Mouse (Mus musculus) CH12.LX (cell line): ENCODE results near the gene Actrt2. TPM values are rescaled to one million over a fixed set of nuclear protein-coding genes. Genes with fewer than 3 reads are reported as not detected.

Source experiments
- DNase-seq: peaks from one replicate; pipeline ENCODE4 v3.0.0-alpha.2; 2013; ENCODE audit errors: extremely low read depth
- H3K27ac ChIP-seq: 2 replicates; pipeline ENCODE4 v1.5.1; 2012; ENCODE audit warnings: low read depth, mild to moderate bottlenecking, control low read depth, moderate library complexity; ENCODE audit not compliant: insufficient read depth
- H3K27me3 ChIP-seq: replicated peaks from 2 replicates; pipeline ENCODE3; 2012; ENCODE audit warnings: inconsistent platforms
- H3K36me3 ChIP-seq, 2 experiments: replicated peaks in 1 of 2; 2 replicates each; pipeline versions ENCODE3 to v1.6.1; 2012; ENCODE audit warnings: inconsistent platforms in 1 of 2, low read length in 1 of 2, mild to moderate bottlenecking in 1 of 2, mixed read lengths in 1 of 2, moderate library complexity in 1 of 2; ENCODE audit not compliant: control insufficient read depth in 1 of 2, insufficient read depth in 1 of 2
- H3K4me1 ChIP-seq, 2 experiments: 2 replicates each; pipeline ENCODE4 v1.6.1; 2012; ENCODE audit warnings: inconsistent platforms in 1 of 2, moderate library complexity in 1 of 2; ENCODE audit not compliant: insufficient read depth in 2 of 2, control insufficient read depth in 1 of 2
- H3K4me2 ChIP-seq: 2 replicates; pipeline ENCODE4 v1.6.1; 2012; ENCODE audit warnings: low read depth, mild to moderate bottlenecking, control low read depth; ENCODE audit not compliant: poor library complexity, insufficient read depth, severe bottlenecking
- H3K4me3 ChIP-seq, 3 experiments: fragments of 150-350 bp in 1 of 3; sonication (generic) in 1 of 3; replicated peaks in 1 of 3; 2 replicates each; pipeline versions ENCODE3 to v1.5.1; 2011 to 2012; ENCODE audit warnings: low read depth in 2 of 3, low read length in 2 of 3, mild to moderate bottlenecking in 2 of 3, moderate library complexity in 2 of 3, control low read depth in 1 of 3, improper control_type of control experiment in 1 of 3, inconsistent platforms in 1 of 3, mixed read lengths in 1 of 3; ENCODE audit not compliant: poor library complexity in 1 of 3
- H3K79me2 ChIP-seq: replicated peaks from 2 replicates; pipeline ENCODE4 v1.6.1; 2012; ENCODE audit warnings: mild to moderate bottlenecking, moderate library complexity; ENCODE audit not compliant: control insufficient read depth, poor library complexity, insufficient read depth, severe bottlenecking; ENCODE audit errors: extremely low read depth
- H3K9ac ChIP-seq: 2 replicates; pipeline ENCODE4 v1.6.1; 2012; ENCODE audit warnings: low read depth, mild to moderate bottlenecking, control low read depth, moderate library complexity; ENCODE audit not compliant: insufficient read depth
- H3K9me3 ChIP-seq: replicated peaks from 2 replicates; pipeline ENCODE3; 2012; ENCODE audit warnings: low read length, inconsistent platforms, mixed read lengths
- CTCF ChIP-seq, 2 experiments: IDR thresholded peaks in 1 of 2; conservative IDR thresholded peaks in 1 of 2; 2 replicates each; pipeline ENCODE4 v1.5.1; 2011 to 2012; ENCODE audit warnings: low read depth in 2 of 2, low read length in 2 of 2, improper control_type of control experiment in 1 of 2, inconsistent platforms in 1 of 2, mild to moderate bottlenecking in 1 of 2, moderate library complexity in 1 of 2
- E2F4 ChIP-seq: IDR thresholded peaks from 2 replicates; pipeline ENCODE4 v1.6.1; 2011; ENCODE audit warnings: low read depth, low read length, improper control_type of control experiment; ENCODE audit not compliant: insufficient replicate concordance
- EP300 ChIP-seq: IDR thresholded peaks from 2 replicates; pipeline ENCODE4 v1.6.1; 2011; ENCODE audit warnings: low read length, improper control_type of control experiment
- IRF4 ChIP-seq: IDR thresholded peaks from 2 replicates; pipeline ENCODE4 v1.6.1; 2014; ENCODE audit warnings: low read depth, mild to moderate bottlenecking, inconsistent platforms, low read length, improper control_type of control experiment
- MAX ChIP-seq: IDR thresholded peaks from 2 replicates; pipeline ENCODE4 v1.6.1; 2011; ENCODE audit warnings: low read length, improper control_type of control experiment
- POLR2A ChIP-seq: IDR thresholded peaks from 2 replicates; pipeline ENCODE4 v1.6.1; 2011; ENCODE audit warnings: low read depth, mild to moderate bottlenecking, improper control_type of control experiment, low read length
- POLR2AphosphoS2 ChIP-seq: IDR thresholded peaks from 2 replicates; pipeline ENCODE4 v1.6.1; 2011; ENCODE audit warnings: low read depth, low read length, improper control_type of control experiment
- RAD21 ChIP-seq: IDR thresholded peaks from 2 replicates; pipeline ENCODE4 v1.6.1; 2011; ENCODE audit warnings: low read depth, mild to moderate bottlenecking, low read length, improper control_type of control experiment, moderate library complexity
- TBP ChIP-seq: conservative IDR thresholded peaks from 2 replicates; pipeline ENCODE4 v1.6.1; 2011; ENCODE audit warnings: low read depth, low read length, improper control_type of control experiment
- ZKSCAN1 ChIP-seq: IDR thresholded peaks from 2 replicates; pipeline ENCODE4 v1.6.1; 2012; ENCODE audit warnings: low read depth, inconsistent platforms, low read length, improper control_type of control experiment, borderline replicate concordance
- ZNF384 ChIP-seq: IDR thresholded peaks from 2 replicates; pipeline ENCODE4 v1.6.1; 2012; ENCODE audit warnings: low read depth, low read length, improper control_type of control experiment, inconsistent platforms
- dilution Hi-C: fragments of 300-500 bp; cut with MboI; formaldehyde crosslinking; loops from 2 replicates; pipeline ENCODE4 v1.14.3; 2020; ENCODE audit warnings: low sequenced_read_pairs; ENCODE audit not compliant: extremely low pct_unique_long_range_greater_than_20kb, extremely low pct_ligation_motif_present
- in situ Hi-C: fragments of 300-500 bp; cut with MboI; formaldehyde crosslinking; loops from 3 replicates; pipeline ENCODE4 v1.14.3; 2019; ENCODE audit warnings: low sequenced_read_pairs, low pct_ligation_motif_present, low pct_unique_long_range_greater_than_20kb, mixed read lengths
- polyA plus RNA-seq: library from polyadenylated mRNA; unstranded; fragments of >175 nt; gene quantifications from 2 replicates; pipeline ENCODE4 v1.2.1, GENCODE M21; 2012; ENCODE audit warnings: low read depth; ENCODE audit not compliant: insufficient read length
- total RNA-seq, 2 experiments: library from RNA; depleted of rRNA; stranded (reverse); fragments of 300-350 nt in 1 of 2; fragments of >200 nt in 1 of 2; gene quantifications; 2 replicates each; pipeline ENCODE4 v1.2.3; 2012 to 2014

The Actrt2 gene
- total and polyA plus RNA-seq, 3 experiments = not detected

DNA sequence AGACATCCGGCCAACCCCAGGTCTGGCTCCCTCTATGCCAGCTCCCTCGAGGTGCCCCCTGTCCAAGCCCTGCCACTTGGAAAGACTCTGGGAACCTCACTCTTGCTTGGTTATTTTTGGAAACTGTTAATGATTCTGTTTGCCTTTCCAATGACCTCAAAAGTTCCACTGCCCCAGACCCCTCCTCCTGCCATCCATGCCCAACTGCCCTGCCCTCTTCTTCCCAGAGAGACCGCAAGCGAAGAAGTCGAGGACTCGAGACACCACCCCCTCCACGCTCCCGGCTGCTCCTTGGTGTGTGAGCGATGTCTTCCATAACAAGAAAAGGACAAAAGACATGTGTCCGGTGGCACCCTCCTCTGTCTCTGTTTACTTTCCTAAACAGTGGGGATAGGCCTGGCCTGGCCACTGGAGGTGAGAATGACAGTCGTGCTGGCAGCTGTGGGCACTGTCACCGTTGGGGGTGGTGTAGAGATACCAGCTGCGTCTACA, 33.3 kb upstream of the Actrt2 start:
- H3K36me3 ChIP-seq = no peaks in the 10 kb centered on the region
- TF ChIP-seq POLR2AphosphoS2 = no peak
- TF ChIP-seq TBP = no peak
- TF ChIP-seq EP300 = no peak
- no peak for TF ChIP-seq RAD21
- in situ Hi-C loops (no loop called here), dilution Hi-C loops (no loop called here)
- H3K79me2 ChIP-seq = no peaks in the 10 kb centered on the region
- no peaks in the 10 kb centered on the region for H3K27me3 ChIP-seq
- H3K9ac ChIP-seq = no peak overlapping the region
- no peak overlapping the region for H3K4me3 ChIP-seq
- H3K9me3 ChIP-seq = peaks cover 96% of the 10 kb centered on the region
- H3K4me2 ChIP-seq = no peak overlapping the region
- H3K4me1 ChIP-seq = no peaks in the 10 kb centered on the region
- no peak overlapping the region for H3K27ac ChIP-seq
- DNase-seq = no peak

DNA sequence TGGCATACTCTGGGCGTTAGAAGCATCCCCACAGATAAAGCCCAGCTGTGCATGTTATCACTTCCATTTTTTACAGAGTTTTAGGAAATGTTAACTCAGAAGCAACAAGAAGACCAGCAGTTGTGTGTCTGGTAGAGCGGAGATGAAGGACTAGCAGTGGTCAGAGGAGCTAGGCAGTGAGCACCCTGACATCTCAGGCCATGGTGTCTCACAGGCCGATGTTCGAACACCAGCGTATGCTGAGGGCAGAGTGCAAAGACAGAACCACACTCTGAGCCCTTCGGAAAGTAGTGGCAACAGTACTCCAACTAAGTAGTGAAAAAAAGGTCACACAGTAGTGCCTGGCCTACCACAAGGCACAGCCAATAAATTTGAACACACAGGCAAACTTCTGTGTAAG, 32.8 kb upstream of the Actrt2 start:
- H3K4me1 ChIP-seq = no peaks in the 10 kb centered on the region
- H3K79me2 ChIP-seq = no peaks in the 10 kb centered on the region
- no peaks in the 10 kb centered on the region for H3K36me3 ChIP-seq
- in situ Hi-C loops = no loop called here
- peaks cover 94% of the 10 kb centered on the region for H3K9me3 ChIP-seq
- TF ChIP-seq RAD21 (no peak), CTCF (conservative IDR thresholded peaks at IDR 0.05 in 1 of 2, IDR thresholded peaks at IDR 0.05 in 1 of 2; ENCODE audit: low read depth in 2 of 2, low read length in 2 of 2) (no peak), POLR2A (no peak), IRF4 (no peak)
- DNase-seq = no peak
- H3K4me3 ChIP-seq = no peak overlapping the region
- H3K9ac ChIP-seq = no peak overlapping the region
- dilution Hi-C loops = no loop called here
- no peak overlapping the region for H3K27ac ChIP-seq
- H3K4me2 ChIP-seq = no peak overlapping the region
- no peaks in the 10 kb centered on the region for H3K27me3 ChIP-seq

DNA sequence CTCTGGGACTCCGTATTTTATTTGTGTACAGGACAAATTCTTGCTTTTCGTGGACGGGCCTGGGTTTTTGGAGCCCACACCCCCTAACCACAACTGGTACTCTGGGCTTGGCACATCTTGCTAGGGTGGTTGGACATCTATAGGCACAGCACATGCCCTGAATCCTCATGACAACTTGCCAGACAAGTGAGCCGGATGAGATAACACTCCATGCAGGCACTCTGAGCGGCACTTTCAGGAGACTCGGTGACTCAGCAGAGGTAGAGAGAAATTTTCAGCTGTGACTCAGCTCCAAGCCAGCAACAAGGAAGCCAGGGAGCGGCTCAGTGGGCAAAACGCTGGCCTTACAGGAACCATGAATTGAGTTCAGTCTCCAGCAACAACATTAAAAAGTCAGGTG, 31.6 kb upstream of the Actrt2 start:
- no peak for TF ChIP-seq RAD21
- TF ChIP-seq POLR2A = no peak
- no peak for TF ChIP-seq EP300
- TF ChIP-seq ZNF384 = no peak
- TF ChIP-seq E2F4 = no peak
- no peak for TF ChIP-seq ZKSCAN1
- TF ChIP-seq MAX = no peak
- in situ Hi-C loops = no loop called here
- Histone ChIP-seq H3K79me2 (no peaks in the 10 kb centered on the region), H3K9ac (no peak overlapping the region), H3K4me1 (no peaks in the 10 kb centered on the region), H3K27ac (no peak overlapping the region), H3K4me2 (no peak overlapping the region), H3K36me3 (no peaks in the 10 kb centered on the region), H3K27me3 (no peaks in the 10 kb centered on the region), H3K4me3 (no peak overlapping the region), H3K9me3 (peaks cover 93% of the 10 kb centered on the region)
- dilution Hi-C loops = no loop called here
- DNase-seq = no peak
